Mouse (Mus musculus): ENCODE data around the gene Kdm1b.

Gene Kdm1b

GRCm38 (mm10) chr13:47111185-47111584, 67.9 kb downstream of the Kdm1b start:
- DNase-seq (ENCODE audit: low read depth) = no peak

- DNase-seq (ENCODE audit: low read depth) = no peak
Observed at GRCm38 (mm10) chr13:47112056-47112455, 68.8 kb downstream of the Kdm1b start.

- DNase-seq (ENCODE audit: low read depth) = no peak
Observed at GRCm38 (mm10) chr13:47112924-47113323, 69.6 kb downstream of the Kdm1b start.

GRCm38 (mm10) chr13:47116000-47116399, 72.7 kb downstream of the Kdm1b start:
- no peak for DNase-seq (ENCODE audit: low read depth)

- DNase-seq (ENCODE audit: low read depth) = no peak
Observed at GRCm38 (mm10) chr13:47121333-47121889, 78.1 kb downstream of the Kdm1b start.

GRCm38 (mm10) chr13:47122537-47123430, 79.5 kb downstream of the Kdm1b start, which contains the start of gene Rnf144b:
Rnf144b (plus strand) TSS chr13:47122656.
- no peak for DNase-seq (ENCODE audit: low read depth)

- no peak for DNase-seq (ENCODE audit: low read depth)
Observed at GRCm38 (mm10) chr13:47124449-47124848, 81.2 kb downstream of the Kdm1b start.

- no peak for DNase-seq (ENCODE audit: low read depth)
Observed at GRCm38 (mm10) chr13:47124986-47125385, 81.7 kb downstream of the Kdm1b start.

GRCm38 (mm10) chr13:47125595-47125994, 82.3 kb downstream of the Kdm1b start:
- DNase-seq (ENCODE audit: low read depth) = no peak

GRCm38 (mm10) chr13:47129090-47129489, 85.8 kb downstream of the Kdm1b start:
- DNase-seq (ENCODE audit: low read depth) = no peak

GRCm38 (mm10) chr13:47133058-47133457, 89.8 kb downstream of the Kdm1b start:
- DNase-seq (ENCODE audit: low read depth) = no peak

- no peak for DNase-seq (ENCODE audit: low read depth)
Observed at GRCm38 (mm10) chr13:47134836-47135235, 91.5 kb downstream of the Kdm1b start.
